Mouse (Mus musculus) ES-E14 (cell line): ENCODE measurements at regions not wholly inside any gene's neighbourhood (a gene's known extent, or its start where the extent isn't known, plus 50 kb on each side); places are given as distances from the start of the nearest gene placed in this dataset.

Source experiments
- CHD2 ChIP-seq: IDR thresholded peaks from 2 replicates; pipeline ENCODE4 v1.6.1; 2014; ENCODE audit warnings: mild to moderate bottlenecking, low read depth, low read length, inconsistent platforms
- MAFK ChIP-seq: IDR thresholded peaks from 2 replicates; pipeline ENCODE4 v1.6.1; 2014; ENCODE audit warnings: mild to moderate bottlenecking, low read depth, low read length, inconsistent platforms; ENCODE audit not compliant: insufficient read depth
- ZNF384 ChIP-seq: IDR thresholded peaks from 2 replicates; pipeline ENCODE4 v1.6.1; 2012; ENCODE audit warnings: low read depth, low read length, inconsistent platforms

DNA sequence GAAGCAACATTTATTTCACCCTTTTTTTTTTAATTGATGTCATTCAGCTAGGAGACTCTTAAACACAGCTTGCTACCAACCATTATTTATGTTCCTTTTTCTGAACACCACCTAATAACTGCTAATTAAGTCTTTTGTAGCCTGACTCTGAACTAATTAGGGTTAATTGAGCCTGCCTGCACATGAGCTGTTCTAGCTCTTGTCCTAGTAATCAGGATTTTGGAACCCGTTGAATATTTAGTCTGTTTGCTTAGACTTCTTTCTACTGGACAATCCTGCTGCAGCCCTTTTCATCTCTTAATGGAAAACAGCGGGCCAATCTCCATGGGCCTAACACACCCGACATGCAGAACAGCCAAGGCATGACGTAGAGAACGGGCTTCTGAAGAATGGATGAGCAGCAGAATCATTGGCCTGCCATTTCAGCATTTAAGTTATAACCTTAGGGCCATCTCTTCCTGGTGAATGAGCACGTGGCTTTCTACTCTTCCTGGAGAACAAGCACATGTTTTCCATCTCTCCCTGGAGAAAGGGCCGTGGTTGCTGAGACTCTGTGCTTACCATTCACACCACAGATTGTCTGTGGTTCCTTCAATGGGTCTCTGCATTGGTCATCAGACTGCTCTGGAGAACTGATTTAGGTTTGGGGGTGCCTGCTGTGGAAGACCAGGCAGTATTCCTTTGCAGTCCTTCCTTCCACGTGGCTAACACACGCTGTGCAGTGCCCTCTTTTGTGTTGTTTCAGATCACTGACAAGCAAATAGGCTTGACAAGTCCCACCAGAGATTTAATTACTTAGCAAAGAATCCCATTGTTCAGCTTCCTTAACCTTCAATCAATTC lies 805.1 kb downstream of the Poteg start:
- TF ChIP-seq CHD2 (no peak), ZNF384 (no peak), MAFK (no peak)
